Mouse (Mus musculus) frontal cortex, postnatal 14 days (tissue): ENCODE results near the gene Il33.

Experiments
- DNase-seq, 2 experiments: peaks; one replicate each; pipeline ENCODE4 v3.0.0; 2022; ENCODE audit warnings: low spot score in 2 of 2

Il33 gene

GRCm38 (mm10) chr19:29924638-29925258, at the start of gene Il33:
Gene Il33 (plus strand): TSS chr19:29925114.
- peak; percentile 20 to 43 for DNase-seq

GRCm38 (mm10) chr19:29877422-29878291, 47.3 kb upstream of the Il33 start:
- DNase-seq: no peak

GRCm38 (mm10) chr19:29878896-29879504, 45.9 kb upstream of the Il33 start:
- DNase-seq: no peak

GRCm38 (mm10) chr19:29880918-29881317, 44.0 kb upstream of the Il33 start:
- DNase-seq: no peak

- no peak for DNase-seq
These were observed 42.2 kb upstream of the Il33 start for GRCm38 (mm10) chr19:29882696-29883095.

- no peak for DNase-seq
These were observed 39.4 kb upstream of the Il33 start for GRCm38 (mm10) chr19:29885548-29885947.

GRCm38 (mm10) chr19:29887476-29887875, 37.4 kb upstream of the Il33 start:
- no peak for DNase-seq

- no peak for DNase-seq
These were observed 36.0 kb upstream of the Il33 start for GRCm38 (mm10) chr19:29888946-29889345.

- no peak for DNase-seq
These were observed 32.9 kb upstream of the Il33 start for GRCm38 (mm10) chr19:29891981-29892380.

GRCm38 (mm10) chr19:29892786-29893185, 32.1 kb upstream of the Il33 start:
- no peak for DNase-seq

- no peak for DNase-seq
These were observed 31.1 kb upstream of the Il33 start for GRCm38 (mm10) chr19:29893718-29894273.

- no peak for DNase-seq
These were observed 30.5 kb upstream of the Il33 start for GRCm38 (mm10) chr19:29894381-29894780.

- DNase-seq: no peak
These were observed 29.9 kb upstream of the Il33 start for GRCm38 (mm10) chr19:29895047-29895446.

- DNase-seq: no peak
These were observed 24.6 kb upstream of the Il33 start for GRCm38 (mm10) chr19:29900318-29900717.

- DNase-seq: no peak
These were observed 22.4 kb upstream of the Il33 start for GRCm38 (mm10) chr19:29902343-29903070.

GRCm38 (mm10) chr19:29905896-29906295, 19.0 kb upstream of the Il33 start:
- DNase-seq: no peak

- DNase-seq: no peak
These were observed 15.7 kb upstream of the Il33 start for GRCm38 (mm10) chr19:29909166-29909565.

- DNase-seq: no peak
These were observed 13.0 kb upstream of the Il33 start for GRCm38 (mm10) chr19:29911919-29912318.

GRCm38 (mm10) chr19:29917421-29917820, 7.5 kb upstream of the Il33 start:
- no peak for DNase-seq

GRCm38 (mm10) chr19:29926101-29926755, 1.3 kb downstream of the Il33 start:
- no peak for DNase-seq

- no peak for DNase-seq
These were observed 5.4 kb downstream of the Il33 start for GRCm38 (mm10) chr19:29930296-29930695.
